Mouse (Mus musculus): ENCODE measurements around the gene Ctsw. TPM values are rescaled to one million over a fixed set of nuclear protein-coding genes. Genes with fewer than 3 reads are reported as not detected.

The Ctsw gene
- under 1 TPM; 0.69 to 0.79 TPM for total RNA-seq (2023)

GRCm38 (mm10) chr19:5468374-5468773 lies at the start of gene Ctsw:
Gene Ctsw (minus strand): TSS chr19:5468507.

GRCm38 (mm10) chr19:5510031-5511026 lies 42.0 kb upstream of the Ctsw start, which contains the start of gene Snx32:
Gene Snx32 (minus strand): TSS chr19:5510538.

GRCm38 (mm10) chr19:5503687-5504086 lies 35.4 kb upstream of the Ctsw start, which contains the start of gene 1700020D05Rik:
Gene 1700020D05Rik (minus strand): TSS chr19:5503787.

GRCm38 (mm10) chr19:5490313-5490897 lies 22.1 kb upstream of the Ctsw start, which contains the start of gene Cfl1:
Gene Cfl1 (plus strand): TSS chr19:5490455.

GRCm38 (mm10) chr19:5487768-5488550 lies 19.7 kb upstream of the Ctsw start, which contains the start of gene Mus81:
Gene Mus81 (minus strand): TSS chr19:5488402.

GRCm38 (mm10) chr19:5473720-5474119 lies 5.4 kb upstream of the Ctsw start, which contains the start of gene Efemp2:
Gene Efemp2 (plus strand): TSS chr19:5473954.

GRCm38 (mm10) chr19:5460465-5460911 lies 7.8 kb downstream of the Ctsw start, which contains the start of gene Fibp:
Gene Fibp (plus strand): TSS chr19:5460615.

GRCm38 (mm10) chr19:5457746-5458442 lies 10.4 kb downstream of the Ctsw start, which contains the start of gene Ccdc85b:
Gene Ccdc85b (minus strand): TSS chr19:5457894.

GRCm38 (mm10) chr19:5447515-5448353 lies 20.6 kb downstream of the Ctsw start, which contains the start of gene Fosl1:
Gene Fosl1 (plus strand): TSS chr19:5447547.

GRCm38 (mm10) chr19:5424782-5425741 lies 43.2 kb downstream of the Ctsw start, which contains the start of the genes Drap1 and AI837181:
Gene Drap1 (minus strand): TSS chr19:5424979.
Gene AI837181 (plus strand): TSS chr19:5425144.

Other genes starting within 250 kb of the Ctsw start
- 100 to 1,000 TPM; 105 to 106 TPM for gene Pacs1, start 195.4 kb downstream of the Ctsw start, total RNA-seq (2023)
- 100 to 1,000 TPM; 199 to 214 TPM for gene Sf3b2, start 173.1 kb downstream of the Ctsw start, total RNA-seq (2023)
- gene Gal3st3, start 170.2 kb downstream of the Ctsw start, total RNA-seq (2023): not detected
- gene Catsper1, start 132.8 kb downstream of the Ctsw start, total RNA-seq (2023): not detected
- not detected for gene Cst6, start 118.9 kb downstream of the Ctsw start, total RNA-seq (2023)
- gene Eif1ad, start 101.8 kb downstream of the Ctsw start, total RNA-seq (2023): 10 to 100 TPM; 21.3 to 25.1 TPM
- 10 to 100 TPM; 65.2 to 82.5 TPM for gene Banf1, start 101.3 kb downstream of the Ctsw start, total RNA-seq (2023)
- gene Sart1, start 79.8 kb downstream of the Ctsw start, total RNA-seq (2023): 10 to 100 TPM; 96.2 to 98.5 TPM
- under 1 TPM in 1 of 2 experiments, not detected in 1; 0.20 TPM for gene Tsga10ip, start 66.0 kb downstream of the Ctsw start, total RNA-seq (2023)
- gene Drap1, start 43.5 kb downstream of the Ctsw start, total RNA-seq (2023): 100 to 1,000 TPM; 122 to 124 TPM
- 10 to 100 TPM; 38.8 to 44.7 TPM for gene AI837181, start 43.4 kb downstream of the Ctsw start, total RNA-seq (2023)
- 10 to 100 TPM; 47.9 to 66.9 TPM for gene Fosl1, start 21.0 kb downstream of the Ctsw start, total RNA-seq (2023)
- gene Ccdc85b, start 10.6 kb downstream of the Ctsw start, total RNA-seq (2023): 1 to 10 TPM; 1.3 to 2.1 TPM
- 10 to 100 TPM; 51.1 to 59.5 TPM for gene Fibp, start 7.9 kb downstream of the Ctsw start, total RNA-seq (2023)
- 1 to 10 TPM in 1 of 2 experiments, under 1 TPM in 1; 0.20 to 1.2 TPM for gene Efemp2, start 5.4 kb upstream of the Ctsw start, total RNA-seq (2023)
- 10 to 100 TPM; 19.9 to 20.9 TPM for gene Mus81, start 19.9 kb upstream of the Ctsw start, total RNA-seq (2023)
- 1,000 to 10,000 TPM; 1,662 to 1,728 TPM for gene Cfl1, start 21.9 kb upstream of the Ctsw start, total RNA-seq (2023)
- 1 to 10 TPM in 1 of 2 experiments, under 1 TPM in 1; 0.88 to 1.6 TPM for gene 1700020D05Rik, start 35.3 kb upstream of the Ctsw start, total RNA-seq (2023)
- 1 to 10 TPM; 3.6 to 4.3 TPM for gene Snx32, start 42.0 kb upstream of the Ctsw start, total RNA-seq (2023)
- under 1 TPM in 1 of 2 experiments, not detected in 1; 0.13 TPM for gene Ovol1, start 92.1 kb upstream of the Ctsw start, total RNA-seq (2023)
- gene Ap5b1, start 99.5 kb upstream of the Ctsw start, total RNA-seq (2023): 10 to 100 TPM; 69.1 to 69.3 TPM
- gene Rnaseh2c, start 133.4 kb upstream of the Ctsw start, total RNA-seq (2023): 100 to 1,000 TPM; 158 to 174 TPM
- 10 to 100 TPM; 81.3 to 83.8 TPM for gene Kat5, start 141.7 kb upstream of the Ctsw start, total RNA-seq (2023)
- gene Rela, start 169.0 kb upstream of the Ctsw start, total RNA-seq (2023): 10 to 100 TPM; 73.0 to 88.9 TPM
- 100 to 1,000 TPM; 212 to 218 TPM for gene Sipa1, start 195.2 kb upstream of the Ctsw start, total RNA-seq (2023)
- gene Map3k11, start 220.2 kb upstream of the Ctsw start, total RNA-seq (2023): 10 to 100 TPM; 86.5 to 87.3 TPM
- 10 to 100 TPM; 68.8 to 83.2 TPM for gene Pcnx3, start 220.4 kb upstream of the Ctsw start, total RNA-seq (2023)
- gene Kcnk7, start 235.9 kb upstream of the Ctsw start, total RNA-seq (2023): not detected